Mouse (Mus musculus) frontal cortex, postnatal 10 days (tissue): ENCODE data around the gene 2700097O09Rik.
"Not testable (repeated sequence)": the region's sequence is repeated elsewhere in the genome, so short reads cannot be mapped to it uniquely, and the experiment has no call there.

Experiments used
- DNase-seq, 2 experiments: peaks; one replicate each; pipeline ENCODE4 v3.0.0; 2022; ENCODE audit warnings: low spot score in 2 of 2, mixed read lengths in 1 of 2

2700097O09Rik gene

GRCm38 (mm10) chr12:55041011-55041410 lies 38.9 kb downstream of the 2700097O09Rik start:
- DNase-seq: no peak

- DNase-seq: no peak
Measured at GRCm38 (mm10) chr12:55027088-55027487, 52.8 kb downstream of the 2700097O09Rik start.

- no peak for DNase-seq
Measured at GRCm38 (mm10) chr12:55023284-55023683, 56.6 kb downstream of the 2700097O09Rik start.

- no peak for DNase-seq
Measured at GRCm38 (mm10) chr12:55019421-55019877, 60.5 kb downstream of the 2700097O09Rik start.

DNA sequence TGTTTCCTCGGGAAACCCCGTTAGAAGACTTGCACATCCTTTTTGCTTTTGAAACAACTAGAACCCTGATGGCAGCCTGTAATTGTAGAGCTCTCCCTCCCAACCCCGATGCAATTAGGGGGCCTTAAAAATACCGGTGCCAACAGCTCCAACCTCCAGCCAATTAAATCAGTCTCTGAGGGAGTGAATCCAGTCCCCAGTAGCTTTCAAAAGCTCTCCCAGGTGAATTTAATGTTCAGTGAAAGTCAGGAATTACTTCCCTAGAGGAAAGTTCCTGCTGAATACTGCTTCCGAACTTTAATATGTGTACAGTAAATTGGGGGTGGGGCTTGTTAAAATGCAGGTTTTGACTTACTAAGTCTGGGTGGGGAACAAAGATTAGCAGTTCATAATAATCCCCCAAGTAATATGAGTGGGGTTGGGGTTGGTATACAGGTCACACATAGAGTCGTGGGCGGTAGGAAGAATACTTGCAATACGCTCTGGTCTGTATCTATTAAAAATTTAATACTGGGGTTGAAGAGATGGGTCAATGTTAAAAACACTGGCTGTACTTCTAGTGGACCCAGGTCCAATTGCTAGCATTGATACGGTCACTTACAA lies 62.7 kb downstream of the 2700097O09Rik start:
- DNase-seq: no peak

DNA sequence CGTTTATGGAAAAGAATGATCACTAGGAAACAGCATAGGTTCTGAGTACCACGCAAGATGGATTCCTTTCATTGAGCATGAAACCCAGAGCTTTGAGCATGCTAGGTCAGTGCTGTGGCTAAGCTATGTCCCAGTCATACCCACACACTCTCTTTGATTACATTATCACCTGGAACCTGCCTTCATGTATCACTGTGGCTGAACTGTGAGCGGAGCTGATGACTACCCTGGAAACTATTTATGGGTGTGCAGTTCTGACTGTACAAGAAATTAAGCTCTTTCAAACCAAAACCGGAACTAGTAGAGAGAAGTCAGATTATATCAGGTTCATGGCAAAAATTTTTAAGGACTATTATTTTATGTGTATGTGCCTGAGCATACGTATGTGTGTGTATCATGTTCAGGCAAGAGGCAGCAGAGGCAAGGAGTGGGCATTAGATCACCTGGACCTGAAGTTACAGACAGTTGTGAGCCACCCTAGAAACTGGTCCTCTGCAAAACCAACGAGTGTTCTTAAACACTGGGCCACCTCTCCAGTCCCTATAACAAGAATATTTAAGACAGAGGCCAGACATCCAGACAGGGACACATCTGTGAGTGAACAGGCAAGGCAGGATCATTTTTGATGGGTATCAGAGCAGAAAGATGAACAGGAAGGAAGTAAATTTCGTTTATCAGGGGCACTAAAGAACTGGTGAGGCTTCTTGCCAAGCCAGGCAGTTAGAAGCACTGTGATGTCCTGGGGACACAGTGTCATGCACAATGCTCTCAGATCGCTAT lies 63.4 kb downstream of the 2700097O09Rik start:
- no peak for DNase-seq

- DNase-seq: no peak
Measured at GRCm38 (mm10) chr12:55015428-55015827, 64.5 kb downstream of the 2700097O09Rik start.

DNA sequence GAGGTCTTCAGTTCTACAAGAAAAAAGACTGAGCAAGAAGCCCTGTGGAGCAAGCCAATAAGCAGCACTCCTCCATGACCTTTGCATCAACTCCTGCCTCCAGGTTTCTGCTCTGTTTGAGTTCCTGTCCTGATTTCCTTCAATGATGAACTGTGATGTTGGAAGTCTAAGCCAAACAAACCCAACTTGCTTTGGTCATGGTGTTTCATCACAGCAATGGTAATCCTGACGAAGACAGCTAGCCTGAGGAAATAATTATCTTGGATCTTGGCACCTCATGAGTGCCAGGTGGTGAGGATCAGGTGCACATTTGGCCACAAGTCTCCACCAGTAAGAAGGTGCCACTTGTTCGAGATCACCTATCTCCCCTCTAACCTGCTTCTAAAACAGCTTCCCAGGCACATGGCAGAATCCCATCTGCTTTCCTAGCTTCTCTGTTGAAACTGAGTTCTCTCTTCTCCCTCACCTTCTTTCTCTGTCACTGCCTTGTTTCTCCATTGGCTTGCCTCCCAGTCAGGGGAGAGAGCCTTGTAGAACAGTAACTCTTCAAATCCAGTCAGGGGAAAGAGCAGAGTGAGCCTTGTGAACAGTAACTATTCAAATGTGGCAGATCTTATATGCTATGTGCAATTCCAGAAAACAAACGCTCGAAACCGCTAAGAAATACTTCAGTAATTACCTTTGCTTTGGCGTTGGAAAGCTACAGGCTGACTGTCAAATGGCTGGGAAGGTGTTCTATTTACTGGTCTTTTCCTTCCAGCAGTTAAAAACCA lies 66.1 kb downstream of the 2700097O09Rik start, which contains the start of gene Baz1a:
Gene Baz1a (minus strand): TSS at position 723 of the 773 bp plus-strand sequence.
- no peak for DNase-seq

DNA sequence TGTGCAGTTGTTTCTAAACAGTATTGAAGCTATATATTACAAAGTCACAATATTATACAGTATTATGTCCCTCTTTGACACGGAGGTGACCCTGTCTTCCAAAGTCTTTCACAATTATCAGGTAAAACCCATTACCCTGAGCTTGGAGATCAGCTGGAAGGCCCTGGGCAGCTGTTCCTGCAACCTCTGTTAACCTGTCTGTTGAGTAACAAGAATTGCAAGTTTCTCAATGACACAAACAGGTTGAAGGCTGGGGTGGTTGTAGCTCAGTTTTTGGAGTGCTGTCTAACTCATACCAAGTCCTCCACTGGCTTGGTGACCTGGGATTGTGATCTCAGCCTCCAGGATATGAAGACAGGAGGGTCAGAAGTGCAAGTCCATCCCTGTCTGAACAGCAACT lies 66.9 kb downstream of the 2700097O09Rik start:
- no peak for DNase-seq

DNA sequence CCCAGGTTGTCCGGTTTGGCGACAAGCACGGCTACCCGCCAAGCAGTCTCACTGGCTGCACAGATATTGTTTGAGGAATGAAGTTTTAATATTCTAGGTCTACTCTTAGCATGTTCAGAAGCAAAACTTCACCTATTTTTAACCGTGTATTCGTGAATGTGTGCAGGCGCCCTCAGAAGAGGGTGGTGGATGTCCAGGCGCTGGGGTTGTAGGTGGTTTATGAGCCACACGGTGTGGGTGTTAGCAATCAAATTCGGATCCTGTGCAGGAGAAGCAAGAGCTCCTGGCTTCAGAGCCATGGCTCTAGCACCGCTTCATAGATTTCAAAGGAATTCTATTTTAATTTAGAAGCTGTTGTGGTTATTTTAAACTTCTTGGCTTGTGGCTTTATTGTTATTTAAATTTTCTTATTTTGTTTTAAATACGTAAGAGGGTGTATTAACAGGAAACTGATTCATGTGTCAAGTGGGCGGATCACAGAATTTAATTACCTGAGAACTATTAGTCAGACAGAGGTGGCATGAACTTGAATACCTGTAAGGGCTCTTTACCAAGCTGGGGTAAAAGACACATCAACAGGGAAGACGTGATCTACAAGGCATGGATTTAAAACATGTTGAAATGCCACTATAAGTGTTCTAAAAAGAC lies 72.4 kb downstream of the 2700097O09Rik start:
- no peak for DNase-seq

GRCm38 (mm10) chr12:55006071-55006470 lies 73.8 kb downstream of the 2700097O09Rik start:
- DNase-seq: no peak

GRCm38 (mm10) chr12:55004396-55004795 lies 75.5 kb downstream of the 2700097O09Rik start:
- no peak for DNase-seq

GRCm38 (mm10) chr12:55003843-55004242 lies 76.1 kb downstream of the 2700097O09Rik start:
- DNase-seq: no peak

- DNase-seq: not testable (repeated sequence)
Measured at GRCm38 (mm10) chr12:55002532-55002931, 77.4 kb downstream of the 2700097O09Rik start.

GRCm38 (mm10) chr12:54999016-54999690 lies 80.8 kb downstream of the 2700097O09Rik start:
- DNase-seq: no peak

DNA sequence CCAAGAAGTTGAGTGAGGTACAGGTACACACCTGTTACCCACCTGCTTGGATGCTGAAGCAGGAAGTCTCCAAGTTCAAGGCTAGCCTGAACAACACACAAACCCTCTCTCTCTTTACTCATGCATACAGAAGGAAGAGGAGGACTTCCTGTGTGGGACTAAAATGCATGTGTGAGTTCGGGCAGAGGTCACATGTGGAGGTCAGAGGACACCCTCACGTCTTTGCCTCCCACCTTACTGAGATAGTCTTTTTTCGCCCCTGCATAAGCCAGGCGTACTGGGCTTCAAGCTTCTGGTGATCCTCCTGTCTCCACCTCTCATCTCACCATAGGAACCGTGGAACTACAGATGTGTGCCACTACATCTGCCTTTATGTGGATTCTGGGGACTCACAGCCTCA lies 81.5 kb downstream of the 2700097O09Rik start:
- DNase-seq: no peak

DNA sequence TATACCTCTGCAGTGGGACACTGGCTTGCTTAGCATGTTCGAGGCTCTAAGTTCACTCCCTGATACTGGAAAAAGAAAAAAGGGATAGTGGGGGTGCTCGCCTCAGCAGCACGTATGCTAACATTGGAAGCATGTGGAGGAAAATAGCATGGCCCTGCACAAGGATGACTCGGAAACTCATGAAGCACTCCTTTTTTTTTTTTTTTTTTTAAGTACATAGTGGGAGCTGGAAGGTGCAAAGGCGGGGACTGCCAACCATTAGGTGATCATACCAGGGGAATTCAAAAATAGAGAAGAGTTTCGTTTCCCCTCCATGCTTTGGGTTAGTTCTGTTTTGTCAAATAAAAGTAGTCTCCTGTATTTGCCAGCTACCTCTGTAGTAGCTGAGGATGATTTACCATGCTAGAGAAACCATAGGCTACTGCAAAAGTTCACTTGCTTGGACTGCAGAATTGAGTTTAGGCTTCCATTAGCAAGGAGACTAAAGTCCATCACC lies 82.9 kb downstream of the 2700097O09Rik start:
- no peak for DNase-seq

GRCm38 (mm10) chr12:54995965-54996364 lies 83.9 kb downstream of the 2700097O09Rik start:
- no peak for DNase-seq
